Mouse (Mus musculus) brain, embryonic 14.5 days (tissue): ENCODE results near the gene Cybb.

Experiments
- CTCF ChIP-seq: fragments of 200-500 bp; IDR thresholded peaks from 2 replicates; pipeline ENCODE4 v1.5.1; 2012; ENCODE audit warnings: inconsistent platforms, mild to moderate bottlenecking, moderate library complexity, borderline replicate concordance; ENCODE audit not compliant: insufficient read depth, insufficient read length; ENCODE audit errors: extremely low read depth
- POLR2A ChIP-seq: fragments of 200-500 bp; IDR thresholded peaks from 2 replicates; pipeline ENCODE4 v1.6.1; 2012; ENCODE audit warnings: mild to moderate bottlenecking, inconsistent platforms, borderline replicate concordance; ENCODE audit not compliant: poor library complexity, insufficient read depth, insufficient read length, severe bottlenecking; ENCODE audit errors: extremely low read depth

- TF ChIP-seq CTCF: no peak
- TF ChIP-seq POLR2A: no peak
Observed at GRCm38 (mm10) chrX:9474440-9474839, 13.1 kb downstream of the Cybb start.
